Mouse (Mus musculus) spleen, postnatal 10 days (tissue): ENCODE data around the gene Zfp445.
A peak's percentile ranks its signal among the peaks of the same experiment; 100 is the strongest.

Experiments used
- DNase-seq, 2 experiments: peaks; one replicate each; pipeline ENCODE4 v3.0.0; 2021 to 2022; ENCODE audit warnings: low spot score in 2 of 2

The Zfp445 gene

DNA sequence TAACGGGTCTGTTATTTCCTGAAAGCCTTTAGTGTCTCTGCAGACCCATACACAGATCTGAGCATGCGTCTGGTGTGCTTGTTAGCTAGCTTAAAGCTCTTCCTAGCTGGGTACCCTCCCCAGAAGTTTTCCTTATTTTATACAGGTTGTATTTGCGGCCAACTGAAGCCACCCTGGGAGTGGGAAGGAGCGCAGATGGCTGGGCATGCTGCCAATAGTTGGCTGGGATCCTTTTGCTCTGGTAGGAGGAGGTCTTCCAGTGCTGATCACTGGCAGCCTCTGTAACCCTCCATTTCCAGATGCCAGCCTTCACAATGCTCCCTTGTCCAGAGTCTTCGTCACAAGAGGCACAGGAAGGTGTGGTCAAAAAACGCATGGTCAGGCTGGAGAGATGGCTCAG is 29.0 kb downstream of the Zfp445 start:
- no peak for DNase-seq

DNA sequence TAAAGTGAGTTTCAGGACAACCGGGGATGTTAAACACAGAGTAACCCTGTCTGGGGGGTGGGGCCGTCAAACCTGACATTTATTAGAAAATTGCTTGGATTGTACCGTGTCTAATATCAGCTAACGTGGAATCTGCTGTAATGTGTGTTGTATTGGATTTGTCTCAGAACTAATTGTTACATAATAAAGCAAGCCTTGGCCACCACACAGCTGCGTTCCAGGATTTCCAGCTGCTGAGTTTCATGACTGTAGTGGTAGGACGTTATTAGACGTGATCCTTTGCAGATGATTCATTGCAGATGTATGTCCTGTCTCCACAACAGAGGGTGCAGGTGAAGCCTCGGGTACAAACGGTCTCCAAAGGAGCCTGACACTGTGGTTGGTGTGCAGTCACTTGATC is 29.7 kb downstream of the Zfp445 start:
- DNase-seq = no peak

DNA sequence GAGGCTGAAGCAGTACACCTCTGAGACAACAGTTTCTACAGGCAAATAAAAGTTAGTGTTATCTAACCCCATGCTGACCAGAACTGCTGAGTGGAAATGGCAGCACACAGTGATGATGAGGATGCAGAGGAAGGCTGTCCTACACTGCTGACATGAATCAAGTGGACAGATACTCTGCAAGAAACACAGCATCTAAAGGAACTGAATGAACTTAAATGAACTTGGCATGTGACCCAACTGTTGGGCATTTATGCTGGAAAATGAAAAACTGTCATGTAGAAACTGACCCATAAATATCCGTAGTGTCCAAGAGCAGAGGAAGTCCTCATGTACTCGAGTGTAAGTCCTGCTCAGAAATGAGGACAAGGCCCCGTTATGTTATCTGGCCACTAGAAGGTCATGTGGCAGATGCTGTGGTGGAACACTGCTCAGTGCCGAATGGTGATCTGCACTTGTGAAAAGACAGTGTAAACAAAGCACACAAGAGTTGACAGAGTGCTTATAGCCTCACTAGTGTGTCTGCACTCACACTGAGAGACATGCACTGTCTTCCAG is 35.9 kb downstream of the Zfp445 start:
- DNase-seq = no peak

DNA sequence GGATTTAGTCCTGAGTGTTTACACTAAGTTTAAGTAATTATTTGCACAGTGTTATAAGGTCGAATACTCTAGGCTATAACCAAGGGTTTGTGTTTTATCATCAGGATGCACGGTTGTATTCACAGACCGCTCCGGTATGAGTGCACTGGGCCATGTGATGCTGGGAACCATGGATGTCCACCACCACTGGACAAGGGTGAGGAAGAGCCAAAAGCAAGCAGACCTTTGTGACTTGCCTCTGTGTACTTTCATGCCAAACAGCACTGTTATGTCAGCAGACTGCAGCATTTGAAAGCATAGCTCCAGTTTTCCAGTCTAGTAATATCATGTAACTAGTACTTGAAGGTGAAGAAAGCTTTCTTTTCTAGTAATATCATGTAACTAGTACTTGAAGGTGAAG is 39.1 kb downstream of the Zfp445 start:
- no peak for DNase-seq

DNA sequence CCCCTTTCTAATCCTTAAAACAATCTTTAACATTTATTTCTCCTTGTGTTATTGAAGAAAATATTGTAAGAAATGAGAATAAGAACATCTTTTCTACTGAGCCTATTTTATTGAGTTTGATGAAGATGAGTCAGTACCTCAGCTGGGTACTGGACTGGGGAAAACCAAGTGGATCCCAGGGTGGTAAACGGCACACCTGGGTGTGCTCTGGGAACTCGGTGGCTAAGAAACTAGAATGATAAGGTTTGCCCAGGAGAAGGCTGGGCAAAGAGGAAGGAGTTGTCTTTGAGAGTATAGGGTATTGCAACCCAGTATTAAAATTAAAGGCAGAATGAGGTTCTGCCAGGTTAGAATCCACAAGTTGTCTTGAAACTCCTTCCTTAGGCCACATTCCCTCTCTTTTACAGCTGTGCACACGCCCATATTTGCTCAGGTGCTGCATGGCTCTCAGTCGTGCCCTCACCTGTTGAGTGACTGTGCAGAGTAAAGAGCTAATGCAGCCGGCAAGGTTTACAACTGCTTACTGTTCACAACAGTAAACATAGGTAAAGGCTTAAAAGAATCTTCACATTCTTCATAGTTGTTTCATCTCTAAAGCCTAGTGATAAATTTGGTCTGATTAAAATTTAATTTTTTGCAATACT is 42.3 kb downstream of the Zfp445 start:
- DNase-seq = no peak

DNA sequence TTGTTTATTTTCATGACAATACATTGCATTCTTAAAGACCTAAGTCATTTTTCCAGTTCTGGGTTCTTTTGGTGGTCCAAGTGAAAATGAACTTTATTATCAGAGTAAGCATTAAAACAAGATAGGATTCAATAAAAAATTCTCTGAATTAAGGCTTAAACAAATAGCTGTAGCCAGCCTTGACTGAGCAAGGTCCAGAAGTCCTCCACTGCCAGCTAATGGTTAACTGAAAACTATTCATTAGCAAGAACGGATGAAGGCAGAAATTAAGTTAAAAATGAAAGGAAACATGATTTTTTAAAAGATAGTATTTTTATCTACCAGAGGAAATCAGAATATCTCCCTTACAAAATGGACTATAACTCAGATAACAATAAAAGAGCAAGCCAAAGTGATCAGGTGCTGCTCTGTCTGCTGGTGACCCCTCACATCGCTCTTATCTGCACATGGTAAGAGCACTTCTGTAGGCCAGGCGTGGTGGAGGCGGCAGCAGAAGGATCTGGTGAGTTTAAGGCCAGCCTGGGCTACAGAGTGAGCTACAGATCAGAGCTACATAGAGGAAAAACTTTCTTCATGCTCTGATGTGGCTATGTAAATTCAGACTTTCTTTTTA is 50.5 kb downstream of the Zfp445 start:
- DNase-seq = no peak

DNA sequence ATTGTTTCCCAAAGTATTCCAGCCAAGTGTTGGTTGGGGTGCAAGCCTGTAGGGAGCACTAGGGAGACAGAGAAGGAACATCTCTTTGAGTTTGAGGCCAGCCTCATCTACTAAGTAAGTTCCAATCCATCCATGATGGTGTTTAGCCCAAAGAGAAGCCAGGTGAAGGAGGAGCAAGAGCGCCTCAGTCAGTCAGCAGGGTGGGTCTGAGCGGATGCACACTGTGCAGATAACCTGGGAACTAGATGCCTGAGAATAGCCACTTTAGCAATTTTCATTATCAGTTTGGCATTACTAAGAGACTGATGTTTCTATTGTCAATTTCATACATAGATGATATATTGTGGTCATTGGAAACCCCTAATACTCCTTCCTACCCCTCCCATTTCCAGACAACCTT is 51.0 kb downstream of the Zfp445 start:
- no peak for DNase-seq

DNA sequence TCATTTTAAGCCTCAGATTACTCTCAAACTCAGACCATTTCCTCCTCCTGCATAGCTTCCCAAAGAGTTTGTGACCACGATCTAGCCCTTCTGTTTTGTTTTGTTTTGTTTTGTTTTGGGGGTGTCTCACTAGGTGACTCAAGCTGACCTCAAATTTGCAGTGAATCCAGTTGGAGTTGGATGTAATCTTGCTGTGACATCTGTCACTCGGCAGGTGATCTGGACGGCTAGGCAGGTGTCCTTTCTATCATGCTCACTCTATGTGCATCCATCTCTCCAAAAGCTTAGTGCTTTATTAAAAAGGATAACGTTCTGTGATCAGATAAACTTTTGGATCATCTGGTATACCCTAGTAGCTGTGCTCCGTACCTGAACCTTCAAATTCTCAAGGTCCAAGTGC is 53.4 kb downstream of the Zfp445 start:
- DNase-seq = no peak

DNA sequence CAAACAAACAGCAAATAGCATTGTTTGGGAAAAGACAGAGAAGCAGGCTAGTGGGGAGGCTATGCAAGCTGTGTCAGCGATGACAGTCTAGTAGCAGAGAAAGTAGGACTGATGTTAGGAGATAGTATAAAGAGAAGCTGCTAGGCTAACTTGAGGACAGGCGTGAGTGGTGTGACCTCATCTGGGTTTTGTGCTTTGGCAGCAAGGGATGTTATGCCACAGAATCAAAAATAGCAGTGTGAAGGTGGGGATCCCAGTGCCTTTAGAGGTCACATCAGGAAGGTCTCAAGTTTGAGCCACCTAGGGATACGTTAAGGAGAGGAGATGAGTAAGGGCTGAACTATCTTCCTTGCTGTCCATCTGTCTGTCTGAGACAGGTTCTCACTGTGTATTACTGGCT is 55.6 kb downstream of the Zfp445 start:
- DNase-seq = no peak

DNA sequence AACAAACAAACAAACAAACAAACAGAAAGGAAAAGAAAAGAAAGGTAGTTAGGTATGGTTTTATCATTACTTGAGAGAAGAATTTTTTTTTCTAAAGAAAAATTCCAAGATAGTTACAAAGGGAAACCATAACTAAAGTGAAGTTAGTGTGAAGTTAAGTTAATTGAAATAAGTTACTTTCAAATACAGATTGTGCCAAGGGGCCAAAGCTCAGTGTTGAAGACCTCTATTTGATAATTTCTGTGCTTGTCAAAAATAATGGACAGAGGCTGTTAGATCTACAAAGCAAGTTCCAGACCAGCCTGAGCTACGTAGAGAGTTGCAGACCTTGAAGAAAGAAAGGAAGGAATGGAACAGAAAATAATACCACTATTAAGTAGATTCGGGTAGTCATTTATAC is 58.6 kb downstream of the Zfp445 start:
- no peak for DNase-seq

DNA sequence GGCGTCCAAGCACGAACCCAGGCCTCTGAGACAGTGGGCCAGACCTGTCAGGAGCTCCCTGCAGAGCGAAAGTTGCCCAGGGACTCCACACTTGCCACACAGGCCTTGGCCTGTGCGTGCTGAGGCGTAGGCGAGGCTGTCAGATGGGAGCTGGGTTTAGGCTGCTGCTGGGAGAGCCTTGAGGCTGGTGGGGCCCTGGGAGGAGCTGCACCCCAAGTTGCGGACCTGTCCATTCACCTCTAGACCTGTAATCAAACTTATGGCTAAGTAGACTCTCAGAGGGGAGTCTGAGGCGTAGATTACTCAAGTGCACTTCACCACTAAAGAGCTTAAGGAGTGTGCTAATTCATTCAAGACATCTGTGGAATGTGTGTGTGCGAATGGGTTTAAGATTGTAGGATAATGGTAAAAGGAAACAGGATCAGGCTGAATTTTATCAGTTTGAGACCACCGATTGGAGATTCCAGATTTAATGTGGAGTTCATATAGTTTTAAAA is 59.9 kb downstream of the Zfp445 start:
- no peak for DNase-seq

DNA sequence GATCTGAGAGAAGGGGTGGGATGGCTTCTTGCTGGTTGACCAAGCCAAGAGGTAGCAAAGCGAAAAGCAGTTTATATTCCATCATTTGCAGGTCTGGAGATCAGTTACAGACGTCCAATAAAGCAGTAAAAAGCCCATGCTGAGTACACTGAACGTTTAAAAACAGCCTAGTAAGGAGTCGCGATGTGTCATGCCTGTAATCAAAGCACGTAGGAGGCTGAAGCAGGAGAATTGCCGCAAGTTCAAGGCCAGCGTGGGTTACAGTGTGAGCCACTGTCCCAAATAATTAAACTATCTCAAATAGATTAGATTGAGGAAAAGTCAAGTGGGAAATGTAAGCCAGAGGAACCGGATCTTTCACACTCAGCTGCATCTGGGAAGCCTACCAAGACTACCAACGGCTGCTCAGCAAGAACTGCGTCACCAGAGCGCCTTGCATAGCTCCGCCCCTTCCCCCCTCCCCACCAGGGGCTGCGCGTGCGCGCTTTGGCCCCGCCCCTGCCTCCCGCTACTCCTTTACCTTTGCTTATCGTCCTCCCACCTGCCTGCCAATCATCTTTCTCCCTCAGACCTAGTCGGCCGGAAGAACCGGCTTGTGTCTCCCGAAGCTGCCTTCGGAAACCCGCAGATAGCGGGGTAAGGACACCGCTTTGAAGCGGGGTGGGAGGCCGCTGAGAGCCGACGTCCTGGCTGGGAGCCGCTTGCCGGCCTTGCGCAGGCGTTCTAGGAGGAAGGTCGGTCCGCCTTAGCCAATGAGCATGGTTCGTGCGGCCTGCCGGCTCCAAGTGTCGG is 60.6 kb downstream of the Zfp445 start, which contains the start of gene Tcaim:
Gene Tcaim (plus strand): TSS at position 487 of the 792 bp plus-strand sequence.
- peak; percentile 76 to 89 for DNase-seq
